Mouse (Mus musculus) cerebellum, adult 2 months (tissue): ENCODE results near the gene 9130019O22Rik.

Experiments used
- CTCF ChIP-seq: fragments of 200-500 bp; IDR thresholded peaks from 2 replicates; pipeline ENCODE4 v1.5.1; 2011; ENCODE audit warnings: low read depth, mild to moderate bottlenecking, control low read depth, low read length, moderate library complexity, borderline replicate concordance; ENCODE audit not compliant: insufficient read depth
- POLR2A ChIP-seq: fragments of 200-500 bp; IDR thresholded peaks from 2 replicates; pipeline ENCODE4 v1.6.1; 2011; ENCODE audit warnings: low read length, control low read depth, borderline replicate concordance; ENCODE audit not compliant: insufficient read depth

GRCm38 (mm10) chr7:127425291-127425690 lies 38.3 kb upstream of the 9130019O22Rik start:
- TF ChIP-seq POLR2A (no peak), CTCF (no peak)
